Mouse (Mus musculus): ENCODE measurements around the gene Nudt17. TPM values are rescaled to one million over a fixed set of nuclear protein-coding genes. Genes with fewer than 3 reads are reported as not detected.
"Not testable (repeated sequence)": the region's sequence is repeated elsewhere in the genome, so short reads cannot be mapped to it uniquely, and the experiment has no call there.

Gene Nudt17
- total RNA-seq (2021) = 1 to 10 TPM in 1 of 2 experiments, under 1 TPM in 1; 0.92 to 1.5 TPM
- long read RNA-seq, experiment 1 = 0 reads
- long read RNA-seq, experiment 2 = 0 reads

GRCm38 (mm10) chr3:96707903-96708683 is at the start of gene Nudt17:
TSS of gene Nudt17 (minus strand) at chr3:96708562.
- DNase-seq = peak; percentile 93

GRCm38 (mm10) chr3:96757691-96758090 is 49.3 kb upstream of the Nudt17 start:
- peak; percentile 19 for DNase-seq

GRCm38 (mm10) chr3:96755935-96756334 is 47.6 kb upstream of the Nudt17 start:
- DNase-seq = no peak

GRCm38 (mm10) chr3:96746829-96747228 is 38.5 kb upstream of the Nudt17 start:
- no peak for DNase-seq

- DNase-seq = no peak
Measured at GRCm38 (mm10) chr3:96744348-96744747, 36.0 kb upstream of the Nudt17 start.

GRCm38 (mm10) chr3:96740279-96740678 is 31.9 kb upstream of the Nudt17 start:
- DNase-seq = not testable (repeated sequence)

- DNase-seq = no peak
Measured at GRCm38 (mm10) chr3:96737995-96738394, 29.6 kb upstream of the Nudt17 start.

GRCm38 (mm10) chr3:96737013-96737740 is 28.8 kb upstream of the Nudt17 start:
- no peak for DNase-seq

- DNase-seq = no peak
Measured at GRCm38 (mm10) chr3:96735200-96735599, 26.8 kb upstream of the Nudt17 start.

GRCm38 (mm10) chr3:96733984-96734383 is 25.6 kb upstream of the Nudt17 start:
- no peak for DNase-seq

GRCm38 (mm10) chr3:96730785-96731184 is 22.4 kb upstream of the Nudt17 start:
- DNase-seq = no peak

- no peak for DNase-seq
Measured at GRCm38 (mm10) chr3:96729403-96729784, 21.0 kb upstream of the Nudt17 start.

- no peak for DNase-seq
Measured at GRCm38 (mm10) chr3:96728634-96729402, 20.5 kb upstream of the Nudt17 start.

GRCm38 (mm10) chr3:96727828-96728633 is 19.7 kb upstream of the Nudt17 start:
- DNase-seq = no peak

GRCm38 (mm10) chr3:96727343-96727827 is 19.0 kb upstream of the Nudt17 start, which contains the start of the genes Polr3c and Rnf115:
TSS of gene Polr3c (minus strand) at chr3:96727628.
TSS of gene Rnf115 (plus strand) at chr3:96727664.
- DNase-seq = peak; percentile 95

GRCm38 (mm10) chr3:96719173-96719572 is 10.8 kb upstream of the Nudt17 start:
- DNase-seq = peak; percentile 42

- DNase-seq = no peak
Measured at GRCm38 (mm10) chr3:96715854-96716253, 7.5 kb upstream of the Nudt17 start.

- DNase-seq = no peak
Measured at GRCm38 (mm10) chr3:96714286-96714685, 5.9 kb upstream of the Nudt17 start.

- DNase-seq = no peak
Measured at GRCm38 (mm10) chr3:96708684-96709064, 312 bp upstream of the Nudt17 start.

- no peak for DNase-seq
Measured at GRCm38 (mm10) chr3:96706984-96707383, 1.4 kb downstream of the Nudt17 start.

GRCm38 (mm10) chr3:96706217-96706616 is 2.1 kb downstream of the Nudt17 start:
- no peak for DNase-seq

Measured in gastrocnemius, postnatal 10 days (tissue).